Mouse (Mus musculus) heart, postnatal 0 days (tissue): ENCODE measurements at regions not wholly inside any gene's neighbourhood (a gene's known extent, or its start where the extent isn't known, plus 50 kb on each side); places are given as distances from the start of the nearest gene placed in this dataset.

ENCODE experiments used
- CTCF ChIP-seq: IDR thresholded peaks from 2 replicates; pipeline ENCODE4 v1.5.1; 2016; ENCODE audit warnings: antibody characterized with exemption, control low read depth, low read depth
- EP300 ChIP-seq: IDR thresholded peaks from 2 replicates; pipeline ENCODE4 v1.6.1; 2016; ENCODE audit warnings: antibody characterized with exemption, low read depth

GRCm38 (mm10) chr10:83884553-83884952 is 161.9 kb downstream of the 1500009L16Rik start:
- no peak for TF ChIP-seq CTCF
- no peak for TF ChIP-seq EP300
